Mouse (Mus musculus): ENCODE results near the gene Atp5s.

- TF ChIP-seq CTCF (IDR thresholded peaks at IDR 0.05; ENCODE audit: control insufficient read depth, insufficient read depth, low read length) (no peak), POLR2A (IDR thresholded peaks at IDR 0.05; ENCODE audit: borderline replicate concordance, control insufficient read depth, low read depth, low read length) (no peak)
Measured at GRCm38 (mm10) chr12:69768841-69769240, 44.1 kb downstream of the Atp5s start.

Measured in bone marrow, adult 2 months (tissue).